Mouse (Mus musculus) limb, embryonic 12.5 days (tissue): ENCODE measurements around the gene Apoh. TPM values are rescaled to one million over a fixed set of nuclear protein-coding genes. Genes with fewer than 3 reads are reported as not detected.

Experiments
- ATAC-seq: fragments of 200-750 bp; cut with Nextera tagmentation; 2 replicates; pipeline ENCODE4 v1.8.0; 2017; ENCODE audit warnings: low read depth, moderate TSS enrichment; ENCODE audit not compliant: insufficient number of reproducible peaks, insufficient read depth, low FRiP score, low TSS enrichment
- H3K27ac ChIP-seq: fragments of 300-500 bp; sonication (generic); 2 replicates; pipeline ENCODE4 v1.5.1; 2016; ENCODE audit warnings: mild to moderate bottlenecking, moderate library complexity
- H3K27me3 ChIP-seq: fragments of 300-500 bp; sonication (generic); 2 replicates; pipeline ENCODE4 v1.6.1; 2016; ENCODE audit warnings: mild to moderate bottlenecking, moderate library complexity
- H3K36me3 ChIP-seq: fragments of 300-500 bp; sonication (generic); 2 replicates; pipeline ENCODE4 v1.6.1; 2016; ENCODE audit warnings: mild to moderate bottlenecking, moderate library complexity
- H3K4me1 ChIP-seq: fragments of 300-500 bp; sonication (generic); replicated peaks from 2 replicates; pipeline ENCODE4 v1.6.1; 2016
- H3K4me2 ChIP-seq: fragments of 300-500 bp; sonication (generic); 2 replicates; pipeline ENCODE4 v1.6.1; 2016; ENCODE audit warnings: mild to moderate bottlenecking, moderate library complexity
- H3K4me3 ChIP-seq: fragments of 300-500 bp; sonication (generic); replicated peaks from 2 replicates; pipeline ENCODE4 v1.5.1; 2016; ENCODE audit warnings: mild to moderate bottlenecking
- H3K9ac ChIP-seq: fragments of 300-500 bp; sonication (generic); replicated peaks from 2 replicates; pipeline ENCODE4 v1.6.1; 2016; ENCODE audit warnings: mild to moderate bottlenecking, moderate library complexity
- H3K9me3 ChIP-seq: fragments of 300-500 bp; sonication (generic); 2 replicates; pipeline ENCODE4 v1.6.1; 2016; ENCODE audit warnings: mild to moderate bottlenecking, moderate library complexity
- WGBS: fragments of 180-500 bp; shearing (Covaris S2); methylation state at CpG from one replicate; pipeline ENCODE4 v1.1.7; 2016; 5-methylcytosine and 5-hydroxymethylcytosine counted together
- polyA plus RNA-seq: library from polyadenylated mRNA; unstranded; fragments of >200 nt; fragmentation: Nextera tagmentation; extraction: Ambion mirVana; gene quantifications from 2 replicates; pipeline ENCODE4 v1.2.1, GENCODE M21; 2016

Gene Apoh
- polyA plus RNA-seq, 1 experiment from 2014 or later: not detected

GRCm38 (mm10) chr11:108382664-108383063 lies 39.5 kb downstream of the Apoh start:
- WGBS: 66% methylated on average over 3 of the region's 3 CpGs
- Histone ChIP-seq H3K27me3 (no peaks in the 10 kb centered on the region), H3K36me3 (no peaks in the 10 kb centered on the region), H3K9ac (no peak overlapping the region), H3K27ac (no peak overlapping the region), H3K9me3 (no peaks in the 10 kb centered on the region), H3K4me3 (no peak overlapping the region), H3K4me2 (no peak overlapping the region), H3K4me1 (0 out of 2 replicates have a peak, but pooled peaks cover 3% of the 10 kb centered on the region)
- no peak for ATAC-seq

- 62% methylated on average over 4 of the region's 4 CpGs for WGBS
- Histone ChIP-seq H3K9me3 (no peaks in the 10 kb centered on the region), H3K27me3 (no peaks in the 10 kb centered on the region), H3K4me1 (no peaks in the 10 kb centered on the region), H3K27ac (no peak overlapping the region), H3K9ac (no peak overlapping the region), H3K4me2 (no peak overlapping the region), H3K36me3 (no peaks in the 10 kb centered on the region), H3K4me3 (no peak overlapping the region)
- no peak for ATAC-seq
Measured at GRCm38 (mm10) chr11:108384920-108385665, 41.9 kb downstream of the Apoh start.

- 95% methylated on average over 1 of the region's 1 CpGs for WGBS
Measured at GRCm38 (mm10) chr11:108385666-108386024, 42.5 kb downstream of the Apoh start.

GRCm38 (mm10) chr11:108395061-108395460 lies 51.9 kb downstream of the Apoh start:
- Histone ChIP-seq H3K36me3 (no peaks in the 10 kb centered on the region), H3K4me1 (no peaks in the 10 kb centered on the region), H3K27ac (no peak overlapping the region), H3K9me3 (no peaks in the 10 kb centered on the region), H3K27me3 (no peaks in the 10 kb centered on the region), H3K9ac (no peak overlapping the region), H3K4me3 (no peak overlapping the region), H3K4me2 (no peak overlapping the region)
- ATAC-seq: no peak
- WGBS: 92% methylated on average over 9 of the region's 9 CpGs

More at GRCm38 (mm10) chr11:108385666-108386024, 42.5 kb downstream of the Apoh start:
- H3K4me2 ChIP-seq: no peak overlapping the region
- H3K4me3 ChIP-seq: no peak overlapping the region
- no peaks in the 10 kb centered on the region for H3K9me3 ChIP-seq
- no peak overlapping the region for H3K27ac ChIP-seq
- H3K4me1 ChIP-seq: no peaks in the 10 kb centered on the region
- H3K9ac ChIP-seq: no peak overlapping the region
- no peaks in the 10 kb centered on the region for H3K36me3 ChIP-seq
- ATAC-seq: no peak
- H3K27me3 ChIP-seq: no peaks in the 10 kb centered on the region

GRCm38 (mm10) chr11:108396076-108396829 lies 53.1 kb downstream of the Apoh start:
- no peaks in the 10 kb centered on the region for H3K27me3 ChIP-seq
- ATAC-seq: no peak

GRCm38 (mm10) chr11:108409876-108410644 lies 66.9 kb downstream of the Apoh start:
- Histone ChIP-seq H3K4me2 (no peak overlapping the region), H3K4me3 (no peak overlapping the region), H3K27me3 (no peaks in the 10 kb centered on the region), H3K9me3 (no peaks in the 10 kb centered on the region), H3K36me3 (no peaks in the 10 kb centered on the region), H3K27ac (no peak overlapping the region), H3K9ac (no peak overlapping the region), H3K4me1 (no peaks in the 10 kb centered on the region)
- ATAC-seq: no peak
- 72% methylated on average over 8 of the region's 9 CpGs for WGBS

More at GRCm38 (mm10) chr11:108396076-108396829, 53.1 kb downstream of the Apoh start:
- no peaks in the 10 kb centered on the region for H3K36me3 ChIP-seq
- no peak overlapping the region for H3K27ac ChIP-seq
- H3K9ac ChIP-seq: no peak overlapping the region
- no peak overlapping the region for H3K4me2 ChIP-seq
- H3K4me3 ChIP-seq: no peak overlapping the region
- H3K4me1 ChIP-seq: no peaks in the 10 kb centered on the region
- WGBS: 89% methylated on average over 7 of the region's 7 CpGs
- no peaks in the 10 kb centered on the region for H3K9me3 ChIP-seq

GRCm38 (mm10) chr11:108416360-108416759 lies 73.2 kb downstream of the Apoh start:
- H3K27ac ChIP-seq: no peak overlapping the region
- no peak overlapping the region for H3K4me2 ChIP-seq
- peaks cover 3% of the 10 kb centered on the region; the same call in 1 of the 2 replicates for H3K4me1 ChIP-seq
- H3K36me3 ChIP-seq: no peaks in the 10 kb centered on the region
- no peaks in the 10 kb centered on the region for H3K27me3 ChIP-seq
- 89% methylated on average over 1 of the region's 1 CpGs for WGBS
- no peaks in the 10 kb centered on the region for H3K9me3 ChIP-seq
- ATAC-seq: no peak
- H3K4me3 ChIP-seq: no peak overlapping the region
- H3K9ac ChIP-seq: no peak overlapping the region

- no peaks in the 10 kb centered on the region for H3K9me3 ChIP-seq
- no peak overlapping the region for H3K27ac ChIP-seq
- H3K36me3 ChIP-seq: no peaks in the 10 kb centered on the region
- H3K27me3 ChIP-seq: peaks cover 6% of the 10 kb centered on the region; the same call in 1 of the 2 replicates
- H3K9ac ChIP-seq: no peak overlapping the region
- no peak overlapping the region for H3K4me2 ChIP-seq
- peaks cover 3% of the 10 kb centered on the region; the same call in 1 of the 2 replicates for H3K4me1 ChIP-seq
- 48% methylated on average over 1 of the region's 1 CpGs for WGBS
- ATAC-seq: no peak
- no peak overlapping the region for H3K4me3 ChIP-seq
Measured at GRCm38 (mm10) chr11:108418540-108418939, 75.4 kb downstream of the Apoh start.

GRCm38 (mm10) chr11:108419242-108419641 lies 76.1 kb downstream of the Apoh start:
- ATAC-seq: no peak
- Histone ChIP-seq H3K27ac (no peak overlapping the region), H3K4me3 (no peak overlapping the region), H3K9me3 (no peaks in the 10 kb centered on the region), H3K27me3 (peaks cover 6% of the 10 kb centered on the region; the same call in 1 of the 2 replicates), H3K36me3 (no peaks in the 10 kb centered on the region), H3K4me1 (peaks cover 8% of the 10 kb centered on the region), H3K9ac (no peak overlapping the region), H3K4me2 (no peak overlapping the region)
- 91% methylated on average over 6 of the region's 6 CpGs for WGBS

GRCm38 (mm10) chr11:108420751-108421150 lies 77.6 kb downstream of the Apoh start:
- WGBS: 80% methylated on average over 4 of the region's 4 CpGs

GRCm38 (mm10) chr11:108423221-108423620 lies 80.1 kb downstream of the Apoh start:
- Histone ChIP-seq H3K4me3 (no peak overlapping the region), H3K27ac (no peak overlapping the region), H3K9ac (no peak overlapping the region), H3K4me1 (peaks cover 14% of the 10 kb centered on the region), H3K36me3 (no peaks in the 10 kb centered on the region), H3K27me3 (peaks cover 6% of the 10 kb centered on the region; the same call in 1 of the 2 replicates), H3K9me3 (no peaks in the 10 kb centered on the region), H3K4me2 (no peak overlapping the region)
- WGBS: 73% methylated on average over 7 of the region's 7 CpGs
- no peak for ATAC-seq

More at GRCm38 (mm10) chr11:108420751-108421150, 77.6 kb downstream of the Apoh start:
- ATAC-seq: no peak
- no peak overlapping the region for H3K4me2 ChIP-seq
- H3K9ac ChIP-seq: no peak overlapping the region
- H3K9me3 ChIP-seq: no peaks in the 10 kb centered on the region
- peaks cover 12% of the 10 kb centered on the region for H3K4me1 ChIP-seq
- H3K27me3 ChIP-seq: peaks cover 6% of the 10 kb centered on the region; the same call in 1 of the 2 replicates
- H3K27ac ChIP-seq: no peak overlapping the region
- H3K4me3 ChIP-seq: no peak overlapping the region
- H3K36me3 ChIP-seq: no peaks in the 10 kb centered on the region
